Mouse (Mus musculus): ENCODE measurements around the gene Oasl2. TPM values are rescaled to one million over a fixed set of nuclear protein-coding genes. Genes with fewer than 3 reads are reported as not detected.
"Not testable (repeated sequence)": the region's sequence is repeated elsewhere in the genome, so short reads cannot be mapped to it uniquely, and the experiment has no call there.

Oasl2 gene
- polyA plus RNA-seq, 1 experiment from 2014 or later: 1.8 TPM

GRCm38 (mm10) chr5:114898857-114899256 lies 2.1 kb downstream of the Oasl2 start:
- DNase-seq (ENCODE audit: low spot score) (no peak), ATAC-seq (ENCODE audit: insufficient read depth, low FRiP score, low TSS enrichment) (no peak)
- no peak overlapping the region for H3K27ac ChIP-seq (ENCODE audit: low read depth, low read length)
- no peaks in the 10 kb centered on the region for H3K36me3 ChIP-seq (ENCODE audit: control insufficient read depth, insufficient read depth, low read length)
- H3K9ac ChIP-seq (ENCODE audit: low read length): no peak overlapping the region
- WGBS: 81% methylated on average over 7 of the region's 7 CpGs
- H3K9me3 ChIP-seq (ENCODE audit: control insufficient read depth, low read length): no peaks in the 10 kb centered on the region
- H3K4me2 ChIP-seq (ENCODE audit: low read depth): no peak overlapping the region
- no peak overlapping the region for H3K4me3 ChIP-seq (ENCODE audit: low read depth, low read length)
- no peaks in the 10 kb centered on the region for H3K4me1 ChIP-seq (ENCODE audit: control insufficient read depth, insufficient read depth, low read length)
- no peaks in the 10 kb centered on the region for H3K27me3 ChIP-seq (ENCODE audit: control insufficient read depth, insufficient read depth, low read length)

- ATAC-seq (ENCODE audit: insufficient read depth, low FRiP score, low TSS enrichment): no peak
These were observed 5.7 kb downstream of the Oasl2 start for GRCm38 (mm10) chr5:114902413-114902812.

DNA sequence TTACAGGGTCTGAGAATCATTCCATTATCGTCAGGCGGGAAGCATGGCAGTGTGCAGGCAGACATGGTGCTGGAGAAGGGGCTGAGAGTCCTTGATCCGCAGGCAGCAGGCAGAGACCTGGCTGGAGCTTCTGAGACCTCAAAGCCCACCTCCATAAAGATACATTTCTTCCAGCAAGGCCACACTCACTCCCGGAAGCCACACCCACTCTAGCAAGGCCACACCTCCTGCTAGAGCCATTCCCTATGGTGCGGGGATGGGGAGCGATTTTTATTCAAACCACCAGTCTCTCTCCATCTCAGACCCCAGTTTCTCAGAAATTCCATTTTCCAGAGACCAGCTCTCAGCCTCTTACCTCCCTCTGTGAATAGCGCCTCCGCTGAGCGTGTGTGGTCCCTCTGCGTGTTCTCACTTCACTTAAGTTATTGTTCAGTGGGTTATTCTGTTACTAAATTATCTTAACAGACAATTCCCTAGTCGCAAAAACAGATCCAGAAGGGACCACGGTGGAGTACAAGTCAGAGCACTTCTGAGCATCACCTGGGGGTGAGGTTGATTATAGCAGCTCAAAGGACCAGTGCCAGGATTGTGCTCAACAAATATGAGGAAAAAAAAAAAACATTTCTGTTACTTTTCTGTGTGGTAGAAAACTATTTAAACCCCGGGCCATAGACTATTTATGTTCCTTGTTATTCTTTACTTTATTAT lies 12.0 kb downstream of the Oasl2 start:
- no peaks in the 10 kb centered on the region for H3K27me3 ChIP-seq (ENCODE audit: control insufficient read depth, insufficient read depth, low read length)
- 47% methylated on average over 13 of the region's 13 CpGs for WGBS

More at GRCm38 (mm10) chr5:114902413-114902812, 5.7 kb downstream of the Oasl2 start:
- H3K27ac ChIP-seq (ENCODE audit: low read depth, low read length): no peak overlapping the region
- 0 out of 2 replicates have a peak, but pooled peaks cover 3% of the 10 kb centered on the region for H3K9me3 ChIP-seq (ENCODE audit: control insufficient read depth, low read length)
- peak; percentile 59 for DNase-seq (ENCODE audit: low spot score)
- no peaks in the 10 kb centered on the region for H3K27me3 ChIP-seq (ENCODE audit: control insufficient read depth, insufficient read depth, low read length)
- no peaks in the 10 kb centered on the region for H3K4me1 ChIP-seq (ENCODE audit: control insufficient read depth, insufficient read depth, low read length)
- H3K4me2 ChIP-seq (ENCODE audit: low read depth): no peak overlapping the region
- no peak overlapping the region for H3K4me3 ChIP-seq (ENCODE audit: low read depth, low read length)
- no peaks in the 10 kb centered on the region for H3K36me3 ChIP-seq (ENCODE audit: control insufficient read depth, insufficient read depth, low read length)
- no peak overlapping the region for H3K9ac ChIP-seq (ENCODE audit: low read length)
- 43% methylated on average over 1 of the region's 1 CpGs for WGBS

GRCm38 (mm10) chr5:114913686-114914085 lies 16.9 kb downstream of the Oasl2 start:
- H3K4me3 ChIP-seq (ENCODE audit: low read depth, low read length): no peak overlapping the region
- H3K4me1 ChIP-seq (ENCODE audit: control insufficient read depth, insufficient read depth, low read length): no peaks in the 10 kb centered on the region
- H3K36me3 ChIP-seq (ENCODE audit: control insufficient read depth, insufficient read depth, low read length): no peaks in the 10 kb centered on the region
- no peaks in the 10 kb centered on the region for H3K27me3 ChIP-seq (ENCODE audit: control insufficient read depth, insufficient read depth, low read length)
- no peaks in the 10 kb centered on the region for H3K9me3 ChIP-seq (ENCODE audit: control insufficient read depth, low read length)
- DNase-seq (ENCODE audit: low spot score) (no peak), ATAC-seq (ENCODE audit: insufficient read depth, low FRiP score, low TSS enrichment) (no peak)
- H3K9ac ChIP-seq (ENCODE audit: low read length): no peak overlapping the region
- 77% methylated on average over 4 of the region's 4 CpGs for WGBS
- no peak overlapping the region for H3K27ac ChIP-seq (ENCODE audit: low read depth, low read length)
- no peak overlapping the region for H3K4me2 ChIP-seq (ENCODE audit: low read depth)

More for the DNA sequence above, 12.0 kb downstream of the Oasl2 start:
- Histone ChIP-seq H3K4me1 (ENCODE audit: control insufficient read depth, insufficient read depth, low read length) (no peaks in the 10 kb centered on the region), H3K9ac (ENCODE audit: low read length) (no peak overlapping the region), H3K4me3 (ENCODE audit: low read depth, low read length) (no peak overlapping the region), H3K4me2 (ENCODE audit: low read depth) (no peak overlapping the region), H3K9me3 (ENCODE audit: control insufficient read depth, low read length) (0 out of 2 replicates have a peak, but pooled peaks cover 3% of the 10 kb centered on the region), H3K27ac (ENCODE audit: low read depth, low read length) (no peak overlapping the region), H3K36me3 (ENCODE audit: control insufficient read depth, insufficient read depth, low read length) (no peaks in the 10 kb centered on the region)
- DNase-seq (ENCODE audit: low spot score) (no peak), ATAC-seq (ENCODE audit: insufficient read depth, low FRiP score, low TSS enrichment) (no peak)

- WGBS: 81% methylated on average over 8 of the region's 8 CpGs
- ATAC-seq (ENCODE audit: insufficient read depth, low FRiP score, low TSS enrichment) (no peak), DNase-seq (ENCODE audit: low spot score) (no peak)
- H3K4me2 ChIP-seq (ENCODE audit: low read depth): no peak overlapping the region
- no peak overlapping the region for H3K27ac ChIP-seq (ENCODE audit: low read depth, low read length)
- no peaks in the 10 kb centered on the region for H3K9me3 ChIP-seq (ENCODE audit: control insufficient read depth, low read length)
- no peaks in the 10 kb centered on the region for H3K4me1 ChIP-seq (ENCODE audit: control insufficient read depth, insufficient read depth, low read length)
- H3K27me3 ChIP-seq (ENCODE audit: control insufficient read depth, insufficient read depth, low read length): no peaks in the 10 kb centered on the region
- H3K9ac ChIP-seq (ENCODE audit: low read length): no peak overlapping the region
- H3K36me3 ChIP-seq (ENCODE audit: control insufficient read depth, insufficient read depth, low read length): no peaks in the 10 kb centered on the region
- H3K4me3 ChIP-seq (ENCODE audit: low read depth, low read length): no peak overlapping the region
These were observed 18.1 kb downstream of the Oasl2 start for GRCm38 (mm10) chr5:114914855-114915254.

GRCm38 (mm10) chr5:114915854-114916253 lies 19.1 kb downstream of the Oasl2 start:
- no peaks in the 10 kb centered on the region for H3K36me3 ChIP-seq (ENCODE audit: control insufficient read depth, insufficient read depth, low read length)
- no peak overlapping the region for H3K4me3 ChIP-seq (ENCODE audit: low read depth, low read length)
- 84% methylated on average over 5 of the region's 5 CpGs for WGBS
- H3K27me3 ChIP-seq (ENCODE audit: control insufficient read depth, insufficient read depth, low read length): no peaks in the 10 kb centered on the region
- H3K4me1 ChIP-seq (ENCODE audit: control insufficient read depth, insufficient read depth, low read length): no peaks in the 10 kb centered on the region
- no peaks in the 10 kb centered on the region for H3K9me3 ChIP-seq (ENCODE audit: control insufficient read depth, low read length)
- H3K27ac ChIP-seq (ENCODE audit: low read depth, low read length): no peak overlapping the region
- DNase-seq (ENCODE audit: low spot score) (no peak), ATAC-seq (ENCODE audit: insufficient read depth, low FRiP score, low TSS enrichment) (no peak)
- H3K9ac ChIP-seq (ENCODE audit: low read length): no peak overlapping the region
- no peak overlapping the region for H3K4me2 ChIP-seq (ENCODE audit: low read depth)

GRCm38 (mm10) chr5:114916777-114917176 lies 20.0 kb downstream of the Oasl2 start:
- H3K9me3 ChIP-seq (ENCODE audit: control insufficient read depth, low read length): no peaks in the 10 kb centered on the region
- ATAC-seq (ENCODE audit: insufficient read depth, low FRiP score, low TSS enrichment) (no peak), DNase-seq (ENCODE audit: low spot score) (no peak)
- H3K36me3 ChIP-seq (ENCODE audit: control insufficient read depth, insufficient read depth, low read length): no peaks in the 10 kb centered on the region
- H3K4me1 ChIP-seq (ENCODE audit: control insufficient read depth, insufficient read depth, low read length): no peaks in the 10 kb centered on the region
- WGBS: 88% methylated on average over 4 of the region's 4 CpGs
- H3K4me2 ChIP-seq (ENCODE audit: low read depth): no peak overlapping the region
- no peaks in the 10 kb centered on the region for H3K27me3 ChIP-seq (ENCODE audit: control insufficient read depth, insufficient read depth, low read length)
- no peak overlapping the region for H3K27ac ChIP-seq (ENCODE audit: low read depth, low read length)
- no peak overlapping the region for H3K4me3 ChIP-seq (ENCODE audit: low read depth, low read length)
- H3K9ac ChIP-seq (ENCODE audit: low read length): no peak overlapping the region

- not testable (repeated sequence) for H3K4me1 ChIP-seq (ENCODE audit: control insufficient read depth, insufficient read depth, low read length); ATAC-seq (ENCODE audit: insufficient read depth, low FRiP score, low TSS enrichment); DNase-seq (ENCODE audit: low spot score); H3K4me2 ChIP-seq (ENCODE audit: low read depth); H3K9ac ChIP-seq (ENCODE audit: low read length); H3K4me3 ChIP-seq (ENCODE audit: low read depth, low read length); H3K36me3 ChIP-seq (ENCODE audit: control insufficient read depth, insufficient read depth, low read length); H3K27ac ChIP-seq (ENCODE audit: low read depth, low read length); H3K27me3 ChIP-seq (ENCODE audit: control insufficient read depth, insufficient read depth, low read length); H3K9me3 ChIP-seq (ENCODE audit: control insufficient read depth, low read length)
- 91% methylated on average over 5 of the region's 5 CpGs for WGBS
These were observed 20.6 kb downstream of the Oasl2 start for GRCm38 (mm10) chr5:114917357-114917756.
